Mouse (Mus musculus) lung, adult 2 months (tissue): ENCODE results near the gene Scml4. TPM values are rescaled to one million over a fixed set of nuclear protein-coding genes. Genes with fewer than 3 reads are reported as not detected.

Experiments
- DNase-seq: peaks from one replicate; pipeline ENCODE4 v3.0.0; 2022
- H3K4me1 ChIP-seq: fragments of 200-500 bp; 2 replicates; pipeline ENCODE4 v1.6.1; 2011; ENCODE audit warnings: low read length; ENCODE audit not compliant: control insufficient read depth, insufficient read depth
- H3K4me3 ChIP-seq: fragments of 200-500 bp; replicated peaks from 2 replicates; pipeline ENCODE3; 2011; ENCODE audit warnings: low read depth, mild to moderate bottlenecking, control low read depth, low read length; ENCODE audit errors: extremely low read depth
- CTCF ChIP-seq: fragments of 200-500 bp; IDR thresholded peaks from 2 replicates; pipeline ENCODE4 v1.5.1; 2011; ENCODE audit warnings: mild to moderate bottlenecking, low read length, control low read depth; ENCODE audit not compliant: insufficient read depth
- POLR2A ChIP-seq: fragments of 200-500 bp; IDR thresholded peaks from 2 replicates; pipeline ENCODE4 v1.6.1; 2011; ENCODE audit warnings: low read depth, mild to moderate bottlenecking, control low read depth, low read length, borderline replicate concordance; ENCODE audit errors: extremely low read depth
- WGBS: fragments of 180-500 bp; shearing (Covaris S2); methylation state at CpG from one replicate; pipeline ENCODE4 v1.1.7; 2018; 5-methylcytosine and 5-hydroxymethylcytosine counted together
- polyA plus RNA-seq: library from polyadenylated mRNA; depleted of rRNA; stranded (reverse); fragments of >200 nt; gene quantifications from 2 replicates; pipeline ENCODE4 v1.2.3, GENCODE M21; 2012

The Scml4 gene
- polyA plus RNA-seq, 1 experiment, result 3.1 TPM

DNA sequence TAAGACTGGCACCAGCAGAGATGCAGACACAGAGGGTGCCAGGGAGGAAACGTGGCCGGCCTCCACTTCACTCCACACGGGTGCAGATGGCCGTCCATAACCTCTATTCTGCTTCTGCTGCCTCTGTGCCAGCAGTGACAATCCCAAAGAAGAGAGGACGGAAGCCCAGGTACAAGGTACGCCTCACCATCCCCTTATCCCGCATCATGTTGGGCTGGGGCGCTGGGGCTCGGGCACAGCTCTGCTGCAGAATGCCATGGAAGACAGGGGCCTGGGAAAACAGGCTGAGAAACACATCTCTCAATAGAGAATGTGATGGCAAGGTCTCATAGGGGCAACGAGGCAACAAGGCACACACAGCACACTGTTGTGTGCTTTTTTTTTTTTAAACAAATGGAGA, 51.9 kb downstream of the Scml4 start:
- WGBS, result 86% methylated on average over 10 of the region's 10 CpGs

DNA sequence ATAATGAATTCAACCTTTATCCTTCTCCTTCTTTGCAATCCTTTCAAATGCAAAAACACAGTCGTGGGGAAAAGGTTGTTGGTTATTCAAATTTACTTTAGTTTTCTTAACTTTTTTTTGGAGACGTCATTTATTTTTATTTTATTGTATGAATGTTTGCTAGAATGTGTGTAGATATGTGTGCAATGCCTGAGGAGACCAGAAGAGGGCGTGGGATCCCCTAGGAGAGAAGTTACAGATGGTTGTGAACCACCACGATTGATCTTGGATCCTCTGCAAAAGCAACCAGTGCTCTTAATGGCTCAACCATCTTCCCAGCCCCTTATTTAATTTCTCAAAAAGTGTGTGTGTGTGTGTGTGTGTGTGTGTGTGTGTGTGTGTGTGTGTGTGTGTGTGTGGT, 53.0 kb downstream of the Scml4 start:
- TF ChIP-seq POLR2A (no peak), CTCF (no peak)
- DNase-seq, result no peak
- WGBS, result 54% methylated on average over 4 of the region's 4 CpGs
- Histone ChIP-seq H3K4me1 (no peaks in the 10 kb centered on the region; the same call in 1 of the 2 replicates), H3K4me3 (no peak overlapping the region)

More for the DNA sequence above, 51.9 kb downstream of the Scml4 start:
- TF ChIP-seq POLR2A (no peak), CTCF (no peak)
- DNase-seq, result no peak
- Histone ChIP-seq H3K4me3 (no peak overlapping the region), H3K4me1 (no peaks in the 10 kb centered on the region; the same call in 1 of the 2 replicates)

DNA sequence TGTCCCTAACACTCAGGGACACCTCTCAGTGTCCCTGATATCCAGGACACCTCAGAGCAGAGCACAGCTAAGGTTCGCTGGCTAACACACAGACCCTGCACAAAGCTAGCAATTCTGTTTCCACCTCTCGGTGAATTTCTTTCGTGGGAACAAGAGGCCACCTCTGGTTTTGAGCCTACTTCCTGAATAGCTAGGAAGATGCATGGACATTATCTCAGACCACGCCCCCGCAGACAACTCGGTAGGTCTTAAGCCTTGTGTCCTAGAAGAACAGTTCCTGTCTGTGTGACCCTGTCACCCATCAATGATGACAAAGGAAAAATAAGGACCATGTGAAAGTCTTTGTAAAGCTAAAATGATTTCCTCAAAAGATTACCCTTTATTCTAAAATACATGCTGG, 54.0 kb downstream of the Scml4 start:
- no peak for TF ChIP-seq CTCF
- TF ChIP-seq POLR2A, result no peak
- H3K4me1 ChIP-seq, result no peaks in the 10 kb centered on the region
- 42% methylated on average over 6 of the region's 6 CpGs for WGBS
- no peak overlapping the region for H3K4me3 ChIP-seq
- no peak for DNase-seq

DNA sequence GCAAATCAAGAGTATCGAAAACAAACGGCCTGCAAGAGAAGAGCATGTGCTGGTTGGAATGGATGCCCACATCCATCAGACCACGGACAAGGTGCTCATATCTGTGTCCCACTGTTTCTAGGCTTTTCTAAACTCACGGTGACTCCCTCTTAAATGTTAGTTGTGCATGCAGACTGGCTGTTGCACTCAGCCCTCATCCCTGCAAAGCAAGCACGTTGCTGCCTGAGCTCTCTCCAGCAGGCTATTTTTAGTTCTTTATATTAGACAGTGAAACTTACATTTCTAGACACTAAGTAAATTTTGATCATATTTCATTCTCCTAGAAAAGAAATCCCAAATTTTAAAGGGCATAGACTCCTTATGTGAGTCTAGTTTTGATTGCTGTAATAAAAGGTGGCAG, 57.2 kb downstream of the Scml4 start:
- WGBS, result 70% methylated on average over 5 of the region's 5 CpGs
- TF ChIP-seq CTCF, result no peak
- no peak for TF ChIP-seq POLR2A

DNA sequence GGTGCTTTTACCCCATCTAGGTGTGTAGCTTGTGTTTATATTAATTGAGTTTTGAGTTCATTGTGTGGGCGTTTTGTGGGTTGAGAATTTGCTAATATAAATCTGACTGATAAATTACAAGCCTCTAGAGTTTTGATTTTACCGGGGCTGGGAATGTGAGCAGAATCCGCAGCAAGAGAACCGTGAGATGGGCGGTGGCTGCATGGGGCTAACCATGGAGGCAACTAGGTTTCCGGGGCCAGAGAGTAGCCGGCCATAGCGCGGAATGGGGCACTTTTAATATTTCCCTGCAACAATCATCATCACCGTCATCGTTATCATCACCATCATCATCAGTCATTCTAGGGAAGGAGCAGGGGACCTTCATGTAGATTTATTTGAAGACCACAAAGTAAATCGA, 59.6 kb downstream of the Scml4 start:
- Histone ChIP-seq H3K4me1 (no peaks in the 10 kb centered on the region), H3K4me3 (no peak overlapping the region)
- DNase-seq, result no peak
- 94% methylated on average over 12 of the region's 12 CpGs for WGBS
- TF ChIP-seq CTCF (no peak), POLR2A (no peak)

More for the DNA sequence above, 57.2 kb downstream of the Scml4 start:
- Histone ChIP-seq H3K4me3 (no peak overlapping the region), H3K4me1 (no peaks in the 10 kb centered on the region)
- DNase-seq, result no peak

DNA sequence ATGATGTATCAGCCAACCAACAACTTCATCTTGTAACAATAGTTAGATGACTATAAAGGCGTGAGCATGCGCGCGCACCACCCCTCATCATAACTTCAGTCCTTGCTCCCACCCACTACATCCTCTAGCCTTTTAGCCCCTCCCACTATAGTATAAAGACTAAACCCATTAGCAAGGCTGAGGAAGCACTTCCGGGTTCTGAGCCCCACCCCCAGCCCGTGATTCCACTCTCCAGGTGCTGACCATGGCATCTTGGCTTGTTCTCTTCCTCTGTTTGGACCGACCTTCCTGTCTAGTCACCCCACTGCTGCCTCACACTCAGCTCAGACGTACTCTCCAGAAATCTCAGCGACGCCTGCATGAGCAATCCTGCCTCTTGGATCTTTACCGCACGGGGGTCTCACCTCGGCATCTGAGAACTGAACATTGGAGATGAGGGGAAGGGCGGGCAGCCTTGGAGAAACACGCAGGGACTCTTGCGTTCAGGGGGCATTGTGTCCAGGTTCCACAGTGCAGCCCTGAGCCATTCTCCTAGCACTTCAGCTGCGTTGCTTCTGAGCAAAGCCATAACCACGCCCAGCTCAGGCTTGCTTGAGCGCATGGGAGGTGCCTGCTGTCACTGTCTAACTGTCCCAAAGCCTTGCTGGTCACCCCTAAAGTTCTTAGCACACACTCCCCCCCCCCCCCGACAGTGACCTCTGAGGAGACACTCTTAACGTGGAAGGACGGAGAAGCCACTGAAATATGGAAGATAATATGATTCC, 65.1 kb downstream of the Scml4 start:
- TF ChIP-seq POLR2A (no peak), CTCF (no peak)
- DNase-seq, result no peak
- H3K4me3 ChIP-seq, result no peak overlapping the region
- no peaks in the 10 kb centered on the region for H3K4me1 ChIP-seq
- 68% methylated on average over 22 of the region's 22 CpGs for WGBS

DNA sequence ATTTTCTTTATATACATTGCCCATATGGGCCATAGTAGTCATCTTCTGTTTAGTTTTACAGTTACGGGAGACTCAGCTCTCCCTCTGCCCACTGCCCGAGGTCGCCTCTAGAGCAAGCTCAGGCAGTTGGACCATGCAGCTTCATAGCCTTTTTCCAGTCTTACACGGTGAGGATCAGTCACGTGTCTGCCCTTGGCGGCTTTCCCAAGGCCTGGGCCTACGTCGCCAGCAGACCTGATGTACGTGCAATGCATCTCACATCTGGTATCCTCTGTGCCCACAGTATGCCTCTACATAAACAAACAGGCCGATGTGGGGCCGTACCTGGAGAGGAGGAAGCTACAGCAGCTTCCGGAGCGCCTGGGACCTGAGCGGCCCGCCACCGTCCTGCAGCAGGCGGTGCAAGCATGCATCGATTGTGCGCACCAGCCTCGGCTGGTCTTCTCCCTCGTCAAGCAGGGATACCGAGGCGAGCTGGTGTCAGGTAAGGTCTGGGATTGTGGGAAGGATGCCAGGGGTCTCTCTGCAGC, 70.0 kb downstream of the Scml4 start:
- TF ChIP-seq POLR2A, result no peak
- TF ChIP-seq CTCF, result no peak

DNA sequence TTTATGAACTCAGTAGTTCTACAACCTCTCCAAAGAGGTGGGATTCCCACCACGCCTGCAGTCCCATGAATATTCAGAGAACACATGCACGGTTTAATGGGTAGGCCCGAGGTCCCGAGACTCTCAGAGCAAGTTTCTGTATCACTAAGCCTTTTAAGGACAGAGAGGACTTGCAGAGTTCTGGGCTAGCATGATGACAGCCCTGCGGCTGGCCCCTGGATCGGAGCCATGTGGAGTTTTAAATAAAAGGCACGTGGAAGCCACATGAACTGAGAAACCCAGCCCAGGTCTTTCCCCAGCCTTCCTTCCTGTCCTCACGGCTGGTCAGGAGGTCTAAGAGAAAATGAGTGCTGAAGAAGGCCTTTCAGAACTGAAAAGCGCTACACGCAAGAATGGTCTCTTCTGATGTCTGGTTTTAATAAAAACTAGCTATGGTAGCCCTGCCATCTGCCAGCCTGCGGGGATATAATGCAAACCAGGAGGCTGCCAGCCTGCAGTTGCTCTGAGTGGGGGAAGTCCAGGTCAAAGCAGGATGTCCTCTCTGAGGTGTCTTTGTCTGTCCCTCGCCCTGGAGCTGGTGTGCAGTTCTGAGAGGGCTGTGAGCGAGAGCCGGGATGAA, 72.8 kb downstream of the Scml4 start:
- no peak for DNase-seq
- 57% methylated on average over 14 of the region's 14 CpGs for WGBS
- Histone ChIP-seq H3K4me3 (no peak overlapping the region), H3K4me1 (no peaks in the 10 kb centered on the region; the same call in 1 of the 2 replicates)
- TF ChIP-seq CTCF (no peak), POLR2A (no peak)

More for the DNA sequence above, 70.0 kb downstream of the Scml4 start:
- H3K4me3 ChIP-seq, result no peak overlapping the region
- DNase-seq, result no peak
- H3K4me1 ChIP-seq, result no peaks in the 10 kb centered on the region; the same call in 1 of the 2 replicates
- WGBS, result 81% methylated on average over 23 of the region's 23 CpGs

DNA sequence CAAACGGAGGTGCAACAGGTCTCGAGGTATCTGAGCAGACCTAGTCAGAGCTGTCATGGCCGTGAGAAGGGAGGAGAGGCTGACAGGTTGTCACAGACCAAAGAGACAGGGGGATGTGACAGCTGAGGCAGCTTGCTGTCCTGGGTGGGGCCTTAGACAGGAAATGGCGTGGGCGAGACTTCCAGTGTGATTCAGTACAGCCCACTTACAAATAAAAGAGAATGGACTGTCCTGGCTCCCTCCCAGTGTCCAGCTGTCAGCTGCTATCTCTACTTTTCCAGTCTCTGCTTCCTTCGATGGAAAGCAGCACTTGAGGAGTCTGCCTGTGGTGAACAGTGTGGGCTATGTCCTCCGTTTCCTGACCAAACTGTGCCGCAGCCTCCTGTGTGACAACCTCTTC, 74.5 kb downstream of the Scml4 start:
- Histone ChIP-seq H3K4me1 (no peaks in the 10 kb centered on the region; the same call in 1 of the 2 replicates), H3K4me3 (no peak overlapping the region)
- WGBS, result 29% methylated on average over 8 of the region's 8 CpGs
- DNase-seq, result peak; percentile 6
- no peak for TF ChIP-seq CTCF
- TF ChIP-seq POLR2A, result no peak

DNA sequence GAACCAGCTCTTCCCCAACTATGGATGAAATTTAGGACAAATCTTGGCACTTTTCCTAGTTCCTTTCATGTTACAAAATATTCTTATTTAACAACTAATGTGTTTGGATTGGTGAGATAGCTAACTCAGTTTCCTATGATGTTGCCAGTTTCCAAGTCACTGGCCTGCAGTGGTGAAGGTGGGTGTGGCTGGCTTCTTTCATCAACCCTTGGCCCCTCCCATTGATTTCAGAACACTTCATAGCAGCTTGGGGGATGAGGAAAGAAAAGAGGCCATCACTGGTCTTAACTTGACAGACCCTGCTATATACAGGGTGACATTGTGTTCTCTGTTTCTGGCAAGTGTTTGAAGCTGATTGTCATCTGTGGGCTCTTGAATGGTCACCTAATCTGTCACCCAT, 76.0 kb downstream of the Scml4 start:
- no peak for DNase-seq
- TF ChIP-seq CTCF (no peak), POLR2A (no peak)
- Histone ChIP-seq H3K4me1 (no peaks in the 10 kb centered on the region; the same call in 1 of the 2 replicates), H3K4me3 (no peak overlapping the region)
